In the genomic region with DNA sequence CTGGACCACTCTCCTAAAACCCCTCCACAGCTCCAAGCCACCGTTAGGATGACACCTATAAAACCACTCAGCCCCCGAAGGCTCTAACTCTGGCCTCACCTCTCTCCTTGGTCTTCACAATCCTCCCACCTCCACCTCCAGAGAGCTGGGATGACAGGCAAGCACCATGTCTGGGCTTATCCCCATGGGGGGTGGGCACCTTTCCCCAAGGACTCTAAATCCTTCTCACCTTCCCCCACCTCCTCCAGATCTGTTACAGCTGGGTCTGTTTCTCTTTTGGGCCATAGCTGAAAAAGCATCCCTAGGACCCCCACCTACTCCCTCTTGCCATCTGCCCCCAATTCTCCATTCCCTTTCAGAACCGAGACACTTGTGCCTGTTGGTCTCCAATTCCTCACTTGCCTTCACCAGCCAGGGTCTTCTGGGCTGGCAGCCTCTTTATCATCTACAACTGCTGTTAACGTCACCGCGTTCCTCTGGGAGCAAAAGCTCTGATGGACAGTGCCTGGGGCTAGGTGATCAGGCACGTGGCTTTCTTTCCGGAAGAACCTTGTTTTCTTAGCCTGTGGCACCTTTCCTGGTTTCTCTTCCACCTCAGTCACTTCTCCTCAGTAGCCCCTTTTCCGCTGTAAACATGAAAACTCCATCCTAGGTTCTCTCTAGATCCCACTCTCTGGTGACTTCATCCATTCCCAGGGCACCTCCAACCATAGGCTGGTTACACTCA, we compare ENCODE assay signal across 9 mouse cellular contexts. TPM values are rescaled to one million over a fixed set of nuclear protein-coding genes. Genes with fewer than 3 reads are reported as not detected.
DNase-seq lines count a peak whose midpoint lies in the region; ATAC-seq and TF ChIP-seq lines count a peak whose summit lies in the region.
"Had no signal": no experiment of that assay in that cellular context is flagged by ENCODE, and none has a peak within 500 bp of the region (broad histone marks: within the 10 kb centered on the region; RNA-seq: fewer than 3 reads in every experiment).

No protein-coding gene starts in this region.

- no peaks in the 10 kb centered on the region for H3K27me3 ChIP-seq in heart, adult 2 months (ENCODE audit: control insufficient read depth, insufficient read depth, low read length)
- H3K27me3 ChIP-seq in C2C12 (ENCODE audit: control insufficient read depth, insufficient read depth, insufficient read length), result no peaks in the 10 kb centered on the region
- no peaks in the 10 kb centered on the region for H3K27me3 ChIP-seq in forebrain, embryonic 13.5 days
- no peaks in the 10 kb centered on the region for H3K27me3 ChIP-seq in liver, embryonic 14.5 days (ENCODE audit: control insufficient read depth, insufficient read depth, low read length)

- peak overlapping the region; percentile 79 for H3K4me2 ChIP-seq in forebrain, embryonic 13.5 days
- H3K4me2 ChIP-seq in liver, embryonic 14.5 days (ENCODE audit: low read depth), result peak overlapping the region; percentile 77

- no peak for DNase-seq in heart, adult 2 months
- DNase-seq in heart, adult 8-10 months (ENCODE audit: low spot score), result no peak
- no peak for DNase-seq in liver, embryonic 14.5 days (ENCODE audit: low read depth in 3 of 3, low spot score in 3 of 3)
- DNase-seq in right cerebral cortex, adult 18-20 months, result no peak
- DNase-seq in gastrocnemius, postnatal 4 days (ENCODE audit: low spot score in 2 of 2), result no peak
- no peak for DNase-seq in retina, embryonic 14.5 days (ENCODE audit: low spot score)

- peaks cover 39% of the 10 kb centered on the region for H3K4me1 ChIP-seq in heart, adult 2 months (ENCODE audit: control insufficient read depth, insufficient read depth, low read length)
- peaks cover 27% of the 10 kb centered on the region for H3K4me1 ChIP-seq in forebrain, embryonic 13.5 days
- peaks cover 21 to 33% of the 10 kb centered on the region in 2 experiments for H3K4me1 ChIP-seq in liver, embryonic 14.5 days (replicated peaks; ENCODE audit: control insufficient read depth in 2 of 2, insufficient read depth in 2 of 2, low read length in 1 of 2)

- H3K79me3 ChIP-seq in C2C12 (ENCODE audit: low read depth), result peaks cover 33% of the 10 kb centered on the region

- TF ChIP-seq POLR2A in heart, adult 2 months (IDR thresholded peaks at IDR 0.05; ENCODE audit: insufficient read depth, low read depth, low read length), result no peak

- H3K36me3 ChIP-seq in heart, adult 2 months (ENCODE audit: control insufficient read depth, insufficient read depth, low read length), result peaks cover 2% of the 10 kb centered on the region
- peaks cover 12% of the 10 kb centered on the region for H3K36me3 ChIP-seq in C2C12 (ENCODE audit: control insufficient read depth, insufficient read depth)
- H3K36me3 ChIP-seq in forebrain, embryonic 13.5 days (ENCODE audit: poor library complexity, severe bottlenecking), result peaks cover 34% of the 10 kb centered on the region
- peaks cover 20% of the 10 kb centered on the region for H3K36me3 ChIP-seq in liver, embryonic 14.5 days (replicated peaks; ENCODE audit: control insufficient read depth, insufficient read depth, low read depth)

- TF ChIP-seq CTCF in heart, adult 2 months (IDR thresholded peaks at IDR 0.05), result no peak
- TF ChIP-seq CTCF in C2C12 (IDR thresholded peaks at IDR 0.05; ENCODE audit: control insufficient read depth, insufficient read depth, insufficient read length), result no peak
- no peak for TF ChIP-seq CTCF in liver, embryonic 14.5 days (IDR thresholded peaks at IDR 0.05; ENCODE audit: low read depth)

- no peaks in the 10 kb centered on the region for H3K9me3 ChIP-seq in forebrain, embryonic 13.5 days (replicated peaks)
- no peaks in the 10 kb centered on the region for H3K9me3 ChIP-seq in liver, embryonic 14.5 days (ENCODE audit: control insufficient read depth, low read length)

- H3K9ac ChIP-seq in heart, adult 2 months (ENCODE audit: low read depth, low read length), result peak overlapping the region; percentile 43
- peak overlapping the region; percentile 83 for H3K9ac ChIP-seq in forebrain, embryonic 13.5 days
- peak overlapping the region; percentile 94; the same call in 1 of the 2 replicates for H3K9ac ChIP-seq in liver, embryonic 14.5 days (replicated peaks)

- intact Hi-C loops in heart, adult 2 months (cut with DNase I), result loop anchor here (2.0 kb wide), 2 partner anchors 23 to 31 kb away; no protein-coding TSS in a partner anchor

- no peak for TF ChIP-seq EP300 in heart, adult 2 months (IDR thresholded peaks at IDR 0.05; ENCODE audit: insufficient read depth, low read depth, low read length)
- TF ChIP-seq EP300 in liver, embryonic 14.5 days (IDR thresholded peaks at IDR 0.05; ENCODE audit: low read depth), result no peak

- H3ac ChIP-seq in C2C12 (ENCODE audit: control insufficient read depth, insufficient read length, low read depth), result no peak overlapping the region

- no peak overlapping the region for H3K27ac ChIP-seq in heart, adult 2 months
- no peak overlapping the region; the same call in 1 of the 2 replicates for H3K27ac ChIP-seq in forebrain, embryonic 13.5 days
- no peak overlapping the region; the same call in 1 of the 2 replicates for H3K27ac ChIP-seq in liver, embryonic 14.5 days

- no peak overlapping the region for H3K4me3 ChIP-seq in heart, adult 2 months
- peak overlapping the region; percentile 57 for H3K4me3 ChIP-seq in C2C12 (ENCODE audit: insufficient read depth, poor library complexity, severe bottlenecking)
- H3K4me3 ChIP-seq in forebrain, embryonic 13.5 days, result peak overlapping the region; percentile 92
- H3K4me3 ChIP-seq in liver, embryonic 14.5 days (ENCODE audit: insufficient read depth in 1 of 2, low read depth in 2 of 2, low read length in 2 of 2), result peak overlapping the region; percentile 81 to 92

- ATAC-seq in forebrain, embryonic 13.5 days, result no peak
- ATAC-seq in liver, embryonic 14.5 days (ENCODE audit: insufficient read depth), result no peak
- ATAC-seq: lung, postnatal 0 days had no signal

- 40% methylated on average over 9 of the region's 9 CpGs for WGBS in heart, adult 2 months
- 92% methylated on average over 9 of the region's 9 CpGs for WGBS in forebrain, embryonic 13.5 days
- WGBS in liver, embryonic 14.5 days (ENCODE audit: insufficient replicate concordance), result 48% methylated on average over 9 of the region's 9 CpGs

- peaks cover 12% of the 10 kb centered on the region; the same call in 1 of the 2 replicates for H3K79me2 ChIP-seq in heart, adult 2 months (replicated peaks; ENCODE audit: control insufficient read depth, insufficient read depth, low read length)
- H3K79me2 ChIP-seq in C2C12 (ENCODE audit: control insufficient read depth, insufficient read depth), result peaks cover 52% of the 10 kb centered on the region

TF ChIP-seq in C2C12, 6 proteins besides CTCF, POLR2A, EP300 and RAD21:
- TF ChIP-seq FOSL1 (IDR thresholded peaks at IDR 0.05; ENCODE audit: insufficient read depth, low read length, poor library complexity, severe bottlenecking), result no peak
- no peak for TF ChIP-seq USF1 (IDR thresholded peaks at IDR 0.05; ENCODE audit: low read depth)
- no peak for TF ChIP-seq MYOG (IDR thresholded peaks at IDR 0.05; ENCODE audit: control insufficient read depth, extremely low read depth, insufficient read length)

RNA-seq across cellular contexts. Expression of a gene that starts 1.7 kb away (rescaled TPM):
- total RNA-seq in heart, adult 2 months (2021), result 100 to 1,000 TPM in 1 of 2 experiments, 10 to 100 TPM in 1; 89.0 to 104 TPM
- polyA plus RNA-seq in heart, adult 2 months (2012; rRNA removed), result 157 and 163 TPM in 2 replicates
- 100 to 1,000 TPM in 2 of 4 experiments, 10 to 100 TPM in 2; 95.4 to 106 (median 99.0) TPM for total RNA-seq in heart, adult 8-10 months (2022)
- 143 TPM for polyA plus RNA-seq in C2C12 (2012; fragmentation: generic; extraction: Trizol)
- 103 and 113 TPM in 2 replicates for polyA plus RNA-seq in forebrain, embryonic 13.5 days (2015; fragmentation: Nextera tagmentation; extraction: Ambion mirVana)
- 61.7 and 68.3 TPM in 2 replicates for polyA plus RNA-seq in liver, embryonic 14.5 days (2012; rRNA removed)
- polyA plus RNA-seq in liver, embryonic 14.5 days (2014; fragmentation: Nextera tagmentation; extraction: Ambion mirVana), result 38.5 and 42.8 TPM in 2 replicates
- total RNA-seq in gastrocnemius, postnatal 4 days (2021), result 10 to 100 TPM; 72.9 to 84.4 TPM

RNA-seq across cellular contexts. Expression of a gene that starts 33.6 kb away (rescaled TPM):
- 1 to 10 TPM; 4.0 to 4.4 TPM for total RNA-seq in heart, adult 2 months (2021)
- 2.7 and 4.2 TPM in 2 replicates for polyA plus RNA-seq in heart, adult 2 months (2012; rRNA removed)
- total RNA-seq in heart, adult 8-10 months (2022), result 1 to 10 TPM; 3.2 to 5.1 (median 4.5) TPM
- polyA plus RNA-seq in C2C12 (2012; fragmentation: generic; extraction: Trizol), result 9.7 TPM
- 6.0 and 8.6 TPM in 2 replicates for polyA plus RNA-seq in forebrain, embryonic 13.5 days (2015; fragmentation: Nextera tagmentation; extraction: Ambion mirVana)
- 2.0 and 2.7 TPM in 2 replicates for polyA plus RNA-seq in liver, embryonic 14.5 days (2012; rRNA removed)
- 1.5 and 2.3 TPM in 2 replicates for polyA plus RNA-seq in liver, embryonic 14.5 days (2014; fragmentation: Nextera tagmentation; extraction: Ambion mirVana)
- 10 to 100 TPM; 32.5 to 33.4 TPM for total RNA-seq in gastrocnemius, postnatal 4 days (2021)

RNA-seq across cellular contexts. Expression of a gene that starts 36.2 kb away (rescaled TPM):
- 1 to 10 TPM; 1.9 to 3.0 TPM for total RNA-seq in heart, adult 2 months (2021)
- polyA plus RNA-seq in heart, adult 2 months (2012; rRNA removed), result 1.6 and 2.5 TPM in 2 replicates
- 1 to 10 TPM in 2 of 4 experiments, under 1 TPM in 2; 0.80 to 3.1 (median 1.6) TPM for total RNA-seq in heart, adult 8-10 months (2022)
- not detected for polyA plus RNA-seq in C2C12 (2012; fragmentation: generic; extraction: Trizol)
- polyA plus RNA-seq in forebrain, embryonic 13.5 days (2015; fragmentation: Nextera tagmentation; extraction: Ambion mirVana), result 4.7 and 5.8 TPM in 2 replicates
- polyA plus RNA-seq in liver, embryonic 14.5 days (2012; rRNA removed), result 9.8 and 12.2 TPM in 2 replicates
- 22.8 and 23.9 TPM in 2 replicates for polyA plus RNA-seq in liver, embryonic 14.5 days (2014; fragmentation: Nextera tagmentation; extraction: Ambion mirVana)
- total RNA-seq in gastrocnemius, postnatal 4 days (2021), result 1 to 10 TPM; 6.6 to 8.1 TPM

RNA-seq across cellular contexts. Expression of a gene that starts 43.2 kb away (rescaled TPM):
- total RNA-seq in heart, adult 2 months (2021), result not detected
- 0.03 TPM in 1 of 2 replicates, not detected in the other for polyA plus RNA-seq in heart, adult 2 months (2012; rRNA removed)
- total RNA-seq in heart, adult 8-10 months (2022), result not detected
- not detected for polyA plus RNA-seq in C2C12 (2012; fragmentation: generic; extraction: Trizol)
- 2.5 and 3.0 TPM in 2 replicates for polyA plus RNA-seq in forebrain, embryonic 13.5 days (2015; fragmentation: Nextera tagmentation; extraction: Ambion mirVana)
- 0.01 and 0.02 TPM in 2 replicates for polyA plus RNA-seq in liver, embryonic 14.5 days (2012; rRNA removed)
- polyA plus RNA-seq in liver, embryonic 14.5 days (2014; fragmentation: Nextera tagmentation; extraction: Ambion mirVana), result 0.03 and 0.04 TPM in 2 replicates
- total RNA-seq in gastrocnemius, postnatal 4 days (2021), result under 1 TPM in 1 of 2 experiments, not detected in 1; 0.05 TPM

RNA-seq across cellular contexts. Expression of a gene that starts 47.8 kb away (rescaled TPM):
- under 1 TPM; 0.10 to 0.16 TPM for total RNA-seq in heart, adult 2 months (2021)
- 0.06 TPM in 1 of 2 replicates, not detected in the other for polyA plus RNA-seq in heart, adult 2 months (2012; rRNA removed)
- under 1 TPM in 3 of 4 experiments, not detected in 1; 0.09 to 0.22 (median 0.14) TPM for total RNA-seq in heart, adult 8-10 months (2022)
- polyA plus RNA-seq in C2C12 (2012; fragmentation: generic; extraction: Trizol), result not detected
- 0.53 and 1.3 TPM in 2 replicates for polyA plus RNA-seq in forebrain, embryonic 13.5 days (2015; fragmentation: Nextera tagmentation; extraction: Ambion mirVana)
- polyA plus RNA-seq in liver, embryonic 14.5 days (2012; rRNA removed), result 0.02 and 0.18 TPM in 2 replicates
- polyA plus RNA-seq in liver, embryonic 14.5 days (2014; fragmentation: Nextera tagmentation; extraction: Ambion mirVana), result 0.08 TPM in 2 replicates
- total RNA-seq in gastrocnemius, postnatal 4 days (2021), result under 1 TPM; 0.05 to 0.20 TPM

Comparison
In these comparisons a context has a peak if more than half of its experiments do, and no peak if none do; other contexts are left out.
1. H3K9ac ChIP-seq: peak in every context shown above with its lines; median percentile 94 in liver, embryonic 14.5 days; 83 in forebrain, embryonic 13.5 days; 43 in heart, adult 2 months.